Mouse (Mus musculus) megakaryocyte-erythroid progenitor cell, adult 5-6 weeks (primary cell): ENCODE results near the gene Fcgrt. TPM values are rescaled to one million over a fixed set of nuclear protein-coding genes. Genes with fewer than 3 reads are reported as not detected.
"Not testable (repeated sequence)": the region's sequence is repeated elsewhere in the genome, so short reads cannot be mapped to it uniquely, and the experiment has no call there.

Experiments
- ATAC-seq: replicated peaks from 2 replicates; pipeline ENCODE4 v1.8.0; 2016; ENCODE audit warnings: mild to moderate bottlenecking, inconsistent platforms; ENCODE audit not compliant: severe bottlenecking, poor library complexity, low FRiP score, low TSS enrichment
- total RNA-seq, 2 experiments: library from RNA; stranded (forward) in 1 of 2; stranded (reverse) in 1 of 2; fragments of 200-1000, 215-1000 nt in 1 of 2; fragments of >200 nt in 1 of 2; fragmentation: Nextera tagmentation in 1 of 2; gene quantifications; 2 replicates each; pipeline ENCODE4 v1.2.3; 2014 to 2017

Fcgrt gene
- total RNA-seq, 2 experiments from 2014 or later, result 1.8 TPM; not detected in 1

DNA sequence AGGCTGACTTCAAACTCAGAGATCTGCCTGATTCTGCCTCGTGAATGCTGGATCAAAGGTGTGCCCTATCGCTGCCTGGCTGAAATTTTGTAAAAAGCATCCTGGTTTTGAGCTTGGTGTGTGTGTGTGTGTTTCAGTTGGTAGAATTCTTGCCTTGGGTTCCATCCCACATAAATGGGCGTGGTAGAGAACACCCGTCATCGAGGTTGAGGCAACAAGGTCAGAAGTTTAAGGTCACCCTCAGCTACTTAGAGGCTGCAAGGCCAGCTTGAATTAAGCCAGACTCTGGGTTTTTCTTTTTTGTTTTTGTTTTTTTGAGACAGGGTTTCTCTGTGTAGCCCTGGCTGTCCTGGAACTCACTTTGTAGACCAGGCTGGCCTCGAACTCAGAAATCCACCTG is 14.7 kb upstream of the Fcgrt start:
- no peak for ATAC-seq

DNA sequence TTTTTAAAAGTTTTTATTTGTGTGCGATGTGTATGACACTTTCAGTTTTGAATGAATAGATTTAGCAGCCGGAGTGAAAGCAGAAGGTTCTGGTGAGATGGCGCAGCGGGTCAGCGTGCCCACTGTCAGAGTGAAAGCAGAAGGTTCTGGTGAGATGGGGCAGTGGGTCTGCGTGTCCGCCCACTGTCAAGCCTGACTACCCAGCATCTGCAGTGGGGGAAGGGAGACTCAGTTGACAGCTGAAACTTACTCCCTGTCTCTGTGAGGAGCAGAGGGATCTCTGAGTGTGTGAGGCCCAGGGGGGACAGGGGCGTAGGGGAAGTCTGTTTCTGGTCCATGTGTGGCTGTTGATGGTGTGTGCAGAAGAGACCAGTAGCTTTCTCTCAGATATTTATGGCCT is 13.9 kb upstream of the Fcgrt start:
- ATAC-seq, result no peak

DNA sequence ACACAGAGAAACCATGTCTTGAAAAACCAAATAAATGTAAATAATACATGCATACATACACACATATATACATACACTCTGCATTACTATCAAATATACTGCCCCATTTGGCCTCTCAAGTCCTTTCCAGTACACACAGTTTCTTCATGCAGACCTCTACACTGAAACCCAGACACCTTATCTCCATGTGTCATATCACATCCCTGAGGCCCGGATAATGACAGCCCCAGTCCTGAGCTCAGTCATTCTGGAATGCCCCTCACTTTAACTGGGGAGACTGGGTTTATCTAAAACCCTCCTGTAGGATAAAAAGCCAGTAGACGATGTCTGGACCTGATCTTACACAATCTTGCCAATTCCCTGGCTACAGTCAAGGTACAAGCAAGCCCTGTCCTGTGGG is 9.8 kb upstream of the Fcgrt start:
- ATAC-seq, result peak; percentile 36; the same call in 1 of the 2 replicates

DNA sequence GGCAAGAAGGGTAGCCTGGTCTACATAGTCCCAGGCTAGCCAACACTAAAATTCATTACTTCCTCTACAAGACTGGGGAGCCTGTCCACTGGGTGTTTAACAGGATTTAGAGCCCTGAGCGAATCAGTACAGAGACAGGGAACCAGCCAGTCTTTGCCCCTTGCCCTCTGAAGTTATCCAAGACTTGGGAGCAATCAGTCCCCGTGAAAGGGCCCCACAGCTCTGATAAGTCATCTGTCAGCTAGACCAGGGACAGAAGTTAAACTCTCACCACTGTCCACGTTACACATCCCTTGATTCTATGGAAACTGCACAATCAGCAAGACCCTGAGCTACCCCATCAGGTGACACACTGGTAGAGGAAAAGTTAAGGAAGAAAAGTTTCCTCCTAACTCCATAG is 8.9 kb upstream of the Fcgrt start:
- ATAC-seq, result no peak

DNA sequence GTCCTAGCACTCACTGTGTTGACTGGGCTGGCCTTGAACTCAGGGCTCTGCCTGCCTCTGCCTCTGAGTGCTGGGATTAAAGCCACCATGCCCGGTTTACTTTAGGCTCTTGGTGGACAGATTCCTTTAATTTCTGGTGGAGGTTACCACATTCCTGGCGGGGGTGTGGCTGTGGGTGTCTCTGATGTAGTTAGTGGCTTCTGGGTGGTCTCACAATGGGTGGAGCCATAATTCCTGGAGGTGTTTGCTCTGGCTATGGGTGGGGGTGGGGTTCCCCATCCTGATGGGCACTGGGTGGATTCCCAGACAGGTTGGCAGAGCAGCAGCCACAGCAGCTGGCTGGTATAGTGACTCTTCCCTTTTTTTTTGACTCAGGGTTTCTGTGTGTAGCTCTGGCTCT is 8.3 kb upstream of the Fcgrt start:
- ATAC-seq, result no peak

DNA sequence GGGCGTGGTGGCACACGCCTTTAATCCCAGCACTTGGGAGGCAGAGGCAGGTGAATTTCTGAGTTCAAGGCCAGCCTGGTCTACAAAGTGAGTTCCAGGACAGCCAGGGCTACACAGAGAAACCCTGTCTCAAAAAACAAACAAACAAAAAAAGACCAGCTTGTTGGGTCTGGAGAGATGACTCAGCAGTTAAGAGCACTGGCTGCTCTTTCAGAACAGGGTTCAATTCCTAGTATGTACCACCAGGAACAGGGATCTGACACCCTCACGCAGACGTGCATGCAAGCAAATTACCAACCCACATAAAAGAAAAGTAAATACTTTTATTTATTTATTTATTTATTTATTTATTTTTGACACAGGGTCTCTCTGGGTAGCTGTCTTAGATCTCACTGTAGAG is 6.4 kb upstream of the Fcgrt start:
- not testable (repeated sequence) for ATAC-seq

DNA sequence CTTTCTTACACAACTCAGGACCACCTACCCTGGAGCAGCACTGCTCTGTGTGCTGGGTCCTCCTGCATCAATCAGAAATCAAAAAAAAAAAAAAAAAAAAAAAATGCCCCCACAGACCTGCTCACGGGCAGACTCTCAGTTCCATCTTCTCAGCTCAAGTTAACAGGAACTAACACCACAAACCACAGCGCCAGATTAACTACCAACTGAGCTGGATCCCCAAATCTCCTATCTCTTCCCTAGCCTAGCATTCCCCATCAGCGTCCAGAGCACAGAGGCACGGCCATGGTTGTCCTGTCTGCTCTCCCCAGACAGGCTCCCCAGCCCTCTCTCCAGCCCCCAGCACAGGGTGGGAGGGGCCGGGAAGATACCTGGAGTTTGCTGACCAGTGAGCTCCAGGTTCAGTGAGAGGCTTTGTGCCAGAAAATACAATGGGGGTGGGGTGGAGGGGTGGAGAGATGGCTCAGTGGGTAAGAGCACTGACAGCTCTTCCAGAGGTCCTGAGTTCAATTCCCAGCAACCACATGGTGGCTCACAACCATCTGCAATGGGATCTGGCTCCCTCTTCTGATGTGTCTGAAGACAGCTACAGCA is 3.5 kb upstream of the Fcgrt start:
- ATAC-seq, result no peak

DNA sequence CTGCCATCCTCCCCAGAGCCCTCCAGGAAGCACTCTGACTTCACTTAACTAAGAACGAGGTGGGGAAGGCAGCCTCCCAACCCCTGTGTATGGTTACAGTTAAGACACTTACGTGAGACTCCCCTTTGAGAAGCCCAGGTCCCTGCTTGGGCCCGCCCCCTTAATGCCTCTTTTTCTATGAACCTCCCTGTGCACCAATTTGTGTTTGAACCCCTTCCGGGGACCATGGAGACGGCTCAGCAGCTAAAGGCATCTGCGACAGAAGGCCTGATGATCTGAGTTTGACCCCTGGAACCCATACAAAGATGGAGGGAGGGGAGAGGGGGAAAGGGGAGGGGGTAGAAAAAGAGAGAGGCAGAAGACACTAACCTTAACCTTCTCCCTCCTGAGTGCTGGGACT is 2.8 kb upstream of the Fcgrt start:
- ATAC-seq, result no peak

DNA sequence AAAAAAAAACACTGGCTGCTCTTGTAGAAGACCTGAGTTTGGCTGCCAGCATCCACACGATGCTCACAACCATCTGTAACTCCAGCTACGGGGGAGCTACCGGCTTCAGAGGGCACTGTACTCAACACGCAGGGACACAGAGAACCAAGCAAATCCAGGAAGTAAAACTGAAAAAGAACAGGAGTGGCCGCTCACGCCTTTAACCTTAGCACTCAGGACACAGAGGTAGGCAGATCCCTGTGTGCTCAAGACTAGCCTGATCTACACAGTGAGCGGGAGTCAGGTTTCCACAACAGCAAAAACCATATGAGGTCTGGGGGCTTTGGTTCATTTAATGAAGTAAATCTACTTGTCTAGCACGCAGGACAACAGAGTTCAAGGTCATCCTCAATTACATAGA is 1.8 kb upstream of the Fcgrt start:
- ATAC-seq, result no peak

DNA sequence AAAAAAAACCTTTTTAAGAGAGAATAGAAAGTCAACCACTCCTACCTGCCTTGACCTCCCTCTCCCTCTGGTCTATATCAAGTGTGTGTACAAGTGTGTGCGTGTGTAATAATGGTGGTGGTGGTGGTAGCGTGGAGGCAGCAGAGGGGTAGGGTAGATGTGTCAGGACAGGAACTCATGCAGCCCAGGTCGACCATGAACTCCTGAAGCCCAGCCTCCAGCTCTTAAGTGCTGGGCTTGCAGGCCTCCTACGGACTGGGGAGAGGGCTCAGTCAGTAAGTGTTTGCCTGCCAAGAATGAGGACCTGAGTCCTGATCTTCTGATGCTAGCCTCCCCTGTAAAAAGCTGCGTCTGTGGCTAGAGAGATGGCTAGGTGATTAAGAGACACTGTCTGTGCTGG is 1.3 kb upstream of the Fcgrt start:
- no peak for ATAC-seq

DNA sequence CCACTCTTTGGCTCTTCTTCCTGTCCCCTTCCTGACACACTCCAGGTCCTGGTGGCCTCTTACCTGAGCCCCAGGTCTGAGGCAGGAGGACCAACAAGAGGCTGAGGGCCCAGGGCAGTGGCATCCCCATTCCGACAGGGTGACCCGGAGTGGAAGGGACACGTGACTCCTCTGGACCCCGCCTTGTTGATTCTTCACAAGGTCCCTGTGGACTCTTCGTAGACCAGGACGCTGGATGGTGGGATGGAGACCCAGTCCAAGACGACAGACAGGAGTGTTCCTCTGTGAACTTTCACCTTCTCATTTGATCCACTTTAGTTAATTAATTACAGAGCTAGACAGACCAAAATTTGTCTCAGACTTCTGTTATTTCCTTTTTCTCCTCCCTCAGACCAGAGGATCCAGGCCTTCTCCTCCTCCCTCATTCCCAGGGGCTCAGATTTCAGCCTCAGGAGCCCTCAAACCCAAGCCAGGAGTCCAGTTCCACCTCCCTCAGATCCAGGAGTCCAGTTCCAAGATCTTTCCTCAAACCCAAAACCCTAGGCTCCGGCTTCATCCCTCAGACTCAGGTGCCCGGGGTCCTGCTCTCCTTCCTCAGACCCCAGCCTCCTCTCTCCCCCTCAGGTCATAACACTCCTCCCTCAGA is 588 bp downstream of the Fcgrt start:
- ATAC-seq, result no peak

DNA sequence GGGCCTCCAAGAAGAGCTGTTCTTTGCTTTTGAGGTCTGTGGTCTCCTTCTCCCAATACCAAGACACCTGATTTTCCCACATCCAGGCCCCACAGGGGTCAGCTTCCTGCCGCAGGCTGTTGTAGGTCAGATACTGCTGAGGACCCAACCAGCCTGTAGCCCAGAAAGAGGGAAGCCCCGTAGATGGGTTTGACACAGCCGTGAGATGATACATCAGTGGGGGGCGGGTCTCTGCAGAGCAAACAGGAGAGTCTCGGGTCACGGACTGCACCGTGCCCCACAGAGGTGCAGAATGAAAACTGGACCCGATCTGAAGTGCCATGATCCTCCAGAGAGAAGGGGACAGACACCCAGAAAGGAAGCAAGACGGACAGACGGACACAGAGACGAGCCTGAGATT is 1.2 kb downstream of the Fcgrt start:
- no peak for ATAC-seq

DNA sequence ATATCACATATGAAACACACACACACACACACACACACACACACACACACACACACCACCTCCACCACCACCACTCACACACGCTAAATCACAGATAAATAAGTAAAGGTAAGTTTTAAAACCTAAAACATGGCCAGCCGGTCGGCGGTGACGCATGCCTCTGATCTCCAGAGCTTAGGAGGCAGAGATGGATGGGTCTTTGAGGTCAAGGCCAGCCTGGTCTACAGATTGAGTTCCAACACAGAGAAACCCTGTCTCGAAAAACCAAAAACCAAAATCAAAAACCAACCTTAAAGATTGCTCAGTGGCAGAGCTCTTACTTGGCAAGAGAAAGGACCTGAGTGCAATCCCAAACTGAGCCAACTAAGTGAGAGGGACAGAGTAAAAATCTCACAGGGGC is 3.6 kb downstream of the Fcgrt start:
- no peak for ATAC-seq

DNA sequence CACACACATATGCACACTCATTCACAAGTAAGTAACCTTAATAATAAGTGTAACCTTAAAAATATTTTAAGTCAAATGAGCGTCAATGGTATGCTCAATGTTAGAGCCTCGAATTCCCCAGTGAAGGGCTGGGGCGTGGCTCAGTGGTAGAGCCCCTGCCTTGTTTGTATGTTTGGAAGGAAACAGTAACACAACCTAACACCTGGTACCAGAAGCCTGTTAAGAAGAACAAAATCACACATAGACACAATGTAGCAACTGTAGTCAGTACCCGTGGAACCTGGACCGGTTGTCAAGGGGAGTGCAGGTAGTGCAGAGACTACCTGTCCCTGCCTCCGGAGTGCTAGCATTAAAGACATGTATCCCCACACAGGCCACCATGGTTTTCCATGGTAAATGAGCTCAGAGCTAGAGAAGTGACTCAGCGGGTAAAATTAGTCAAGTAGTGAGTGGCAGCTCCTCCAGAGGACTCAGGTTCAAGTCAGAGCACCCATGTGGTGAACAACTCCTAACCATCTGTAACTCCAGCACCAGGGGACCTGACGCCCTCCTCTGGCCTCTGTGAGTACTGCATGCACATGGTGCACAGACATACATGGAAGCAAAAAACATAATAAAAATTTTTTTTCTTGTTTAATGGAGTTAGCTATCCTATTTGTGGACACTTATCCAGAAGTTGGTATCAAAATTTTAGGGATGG is 5.0 kb downstream of the Fcgrt start:
- ATAC-seq, result no peak

DNA sequence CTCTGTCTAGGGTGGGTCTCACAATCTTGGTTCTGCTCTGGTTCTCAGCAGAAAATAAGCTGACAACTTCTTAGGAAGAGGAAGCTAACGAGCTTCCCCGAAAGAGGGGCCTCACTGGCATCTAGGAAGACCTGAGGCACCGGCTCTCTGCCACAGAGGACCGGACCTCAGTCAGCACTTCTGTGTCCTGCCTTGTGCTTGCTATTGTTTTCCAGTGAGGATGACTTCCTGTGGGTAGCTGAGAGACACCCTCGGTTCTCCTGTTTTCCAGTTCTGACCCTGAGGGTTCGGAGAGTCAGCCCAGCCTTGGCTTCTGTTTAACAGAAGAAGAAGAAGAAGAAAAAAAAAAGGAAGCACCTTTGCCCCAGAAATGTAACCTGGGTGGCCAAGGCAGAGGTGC is 6.2 kb downstream of the Fcgrt start:
- no peak for ATAC-seq

DNA sequence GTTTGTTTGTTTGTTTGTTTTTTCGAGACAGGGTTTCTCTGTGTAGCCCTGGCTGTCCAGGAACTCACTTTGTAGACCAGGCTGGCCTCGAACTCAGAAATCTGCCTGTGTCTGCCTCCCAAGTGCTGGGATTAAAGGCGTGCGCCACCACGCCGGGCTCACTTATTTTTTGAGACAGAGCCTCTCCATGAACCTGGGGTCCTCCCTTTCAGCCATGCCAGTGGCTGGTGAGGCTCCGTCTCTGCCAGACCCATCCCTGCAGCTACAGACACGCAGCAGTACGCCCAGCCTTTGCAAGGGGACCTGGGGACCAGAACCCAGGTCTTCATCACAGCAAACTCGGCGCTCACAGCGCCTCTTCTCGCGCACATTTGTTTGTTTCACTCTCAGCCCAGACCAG is 7.7 kb downstream of the Fcgrt start:
- not testable (repeated sequence) for ATAC-seq

DNA sequence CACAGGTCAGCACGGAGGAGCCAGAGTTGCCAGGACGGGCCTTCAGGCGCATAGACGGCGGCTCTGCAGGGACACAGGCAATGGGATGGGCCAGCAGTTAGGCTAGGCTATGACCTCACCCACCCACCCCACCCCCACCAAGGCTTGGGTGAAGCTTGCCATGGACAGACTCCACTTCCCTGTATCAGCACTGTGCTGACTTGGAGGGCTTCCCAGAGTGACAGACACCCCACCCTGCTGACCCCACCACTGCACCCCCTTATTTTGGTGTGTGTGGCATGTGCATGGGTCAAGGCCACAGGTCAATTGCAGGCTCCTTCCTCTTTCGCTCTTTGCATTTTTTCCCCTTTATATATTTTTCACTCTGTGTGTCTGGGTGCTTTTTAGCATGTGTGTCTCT is 8.3 kb downstream of the Fcgrt start:
- no peak for ATAC-seq

DNA sequence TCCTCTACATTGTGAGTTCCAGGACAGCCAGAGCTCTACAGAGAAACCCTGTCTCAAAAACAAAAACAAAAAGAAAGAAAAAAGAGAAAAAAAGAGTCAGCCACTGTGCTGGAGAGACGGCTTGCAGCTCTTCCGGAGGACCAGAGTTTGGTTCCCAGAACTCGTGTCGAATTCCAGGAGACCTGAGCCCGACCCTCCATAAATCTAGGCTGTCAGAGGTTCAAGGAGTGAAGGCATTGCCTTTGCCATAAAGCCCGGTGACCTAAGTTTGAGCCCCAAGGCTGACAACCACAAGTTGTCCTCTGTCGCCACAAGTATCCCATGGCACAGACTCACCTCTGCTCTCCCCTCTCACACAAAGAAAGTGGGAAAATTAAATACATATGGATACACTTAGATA is 9.5 kb downstream of the Fcgrt start:
- ATAC-seq, result no peak

DNA sequence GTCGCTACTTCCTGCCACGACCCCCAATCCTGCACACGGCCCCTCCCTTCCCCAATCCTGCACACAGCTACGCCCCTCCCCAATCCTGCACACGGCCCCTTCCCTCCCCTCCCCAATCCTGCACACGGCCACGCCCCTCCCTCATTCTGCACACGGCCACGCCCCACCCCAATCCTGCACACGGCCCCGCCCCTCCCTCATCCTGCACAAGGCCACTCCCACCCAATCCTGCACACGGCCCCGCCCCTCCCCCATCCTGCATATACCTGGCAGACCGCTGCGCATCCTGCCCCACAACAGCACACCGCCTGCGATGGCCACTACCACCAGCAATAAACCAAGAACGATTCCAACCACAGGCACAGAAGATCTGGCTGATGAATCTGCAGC is 10.1 kb downstream of the Fcgrt start:
- no peak for ATAC-seq

DNA sequence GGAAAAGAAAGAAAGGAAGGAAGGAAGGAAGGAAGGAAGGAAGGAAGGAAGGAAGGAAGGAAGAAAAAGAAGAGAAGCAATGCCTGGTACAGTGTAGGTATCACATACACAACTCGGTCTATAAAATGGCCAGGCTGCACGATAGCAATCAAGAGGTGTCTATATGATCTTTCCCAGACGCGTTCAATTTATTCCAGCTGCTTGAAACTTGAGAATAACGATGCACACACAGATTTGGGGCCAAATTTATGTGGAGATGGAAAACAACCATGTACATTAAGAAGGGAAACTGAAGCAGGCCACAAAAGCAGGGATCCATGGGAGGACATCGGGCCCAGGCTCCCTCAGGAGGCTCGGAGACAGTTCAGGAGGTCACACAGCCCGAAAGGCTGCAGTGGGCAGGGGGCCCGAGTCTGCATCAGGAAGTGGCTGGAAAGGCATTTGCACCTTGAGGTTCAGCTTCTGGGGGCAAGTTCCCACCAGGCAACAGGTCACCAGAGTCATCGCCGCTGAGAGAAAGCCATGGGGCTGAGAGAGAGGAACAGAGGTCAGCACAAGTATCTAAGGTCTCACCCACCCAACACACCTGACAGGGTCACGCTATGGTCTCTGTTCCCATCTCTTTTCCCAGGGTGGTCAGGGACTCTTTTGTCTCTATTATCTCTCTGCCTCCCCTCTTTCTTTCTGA is 10.7 kb downstream of the Fcgrt start:
- ATAC-seq, result no peak

DNA sequence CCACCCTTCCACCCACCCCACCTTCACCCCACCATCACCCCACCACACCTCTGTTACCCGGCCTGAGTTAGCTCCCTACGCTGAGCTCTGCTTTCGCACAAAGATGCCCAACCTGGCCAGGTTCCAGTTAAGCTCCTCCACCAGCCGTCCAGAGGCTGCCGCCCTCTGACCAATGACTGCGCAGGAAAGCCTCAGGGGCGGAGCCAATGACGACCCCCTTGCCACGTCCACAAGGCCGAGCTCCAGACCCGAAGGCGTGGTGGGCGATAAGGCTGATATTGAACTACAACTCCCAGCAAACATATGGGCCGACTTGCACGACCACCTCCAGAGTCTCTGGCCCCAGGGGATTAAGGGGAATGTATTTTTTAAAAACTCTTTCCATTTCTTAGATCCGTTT is 11.6 kb downstream of the Fcgrt start, which contains the start of gene Rcn3:
Gene Rcn3 (minus strand): TSS at position 174 of the 400 bp plus-strand sequence.
- ATAC-seq, result peak; percentile 80
